Mouse (Mus musculus) heart, embryonic 16.5 days (tissue): ENCODE measurements around the gene Tex38. TPM values are rescaled to one million over a fixed set of nuclear protein-coding genes. Genes with fewer than 3 reads are reported as not detected.

Experiments used
- ATAC-seq: fragments of 200-750 bp; cut with Nextera tagmentation; replicated peaks from 2 replicates; pipeline ENCODE4 v1.8.0; 2017; ENCODE audit warnings: moderate number of reproducible peaks; ENCODE audit not compliant: insufficient read depth, low FRiP score; ENCODE audit errors: extremely low read depth
- H3K27ac ChIP-seq: fragments of 300-500 bp; sonication (generic); 2 replicates; pipeline ENCODE4 v1.5.1; 2014; ENCODE audit warnings: mild to moderate bottlenecking, low read length, control low read depth, moderate library complexity
- H3K27me3 ChIP-seq: fragments of 300-500 bp; sonication (generic); 2 replicates; pipeline ENCODE4 v1.6.1; 2014; ENCODE audit warnings: low read length, mixed read lengths; ENCODE audit not compliant: control insufficient read depth, insufficient read depth
- H3K36me3 ChIP-seq: fragments of 300-500 bp; sonication (generic); 2 replicates; pipeline ENCODE4 v1.6.1; 2014; ENCODE audit not compliant: control insufficient read depth, insufficient read depth
- H3K4me1 ChIP-seq: fragments of 300-500 bp; sonication (generic); 2 replicates; pipeline ENCODE4 v1.6.1; 2014; ENCODE audit warnings: low read length, mixed read lengths; ENCODE audit not compliant: control insufficient read depth, insufficient read depth
- H3K4me2 ChIP-seq: fragments of 300-500 bp; sonication (generic); 2 replicates; pipeline ENCODE4 v1.6.1; 2014; ENCODE audit warnings: low read depth, mild to moderate bottlenecking, control low read depth, low read length
- H3K4me3 ChIP-seq: fragments of 300-500 bp; sonication (generic); 2 replicates; pipeline ENCODE4 v1.5.1; 2014; ENCODE audit warnings: mild to moderate bottlenecking, control low read depth, low read length
- H3K9ac ChIP-seq: fragments of 300-500 bp; sonication (generic); 2 replicates; pipeline ENCODE4 v1.6.1; 2014; ENCODE audit warnings: low read length, control low read depth
- H3K9me3 ChIP-seq: fragments of 300-500 bp; sonication (generic); replicated peaks from 2 replicates; pipeline ENCODE4 v1.6.1; 2016; ENCODE audit warnings: low read length; ENCODE audit not compliant: control insufficient read depth
- WGBS: fragments of 180-500 bp; shearing (Covaris S2); extraction: QIAGEN DNeasy Blood & Tissue Kit; methylation state at CpG from one replicate; pipeline ENCODE4 v1.1.7; 2014; 5-methylcytosine and 5-hydroxymethylcytosine counted together
- polyA plus RNA-seq: library from polyadenylated mRNA; unstranded; fragments of >200 nt; fragmentation: Nextera tagmentation; extraction: Ambion mirVana; gene quantifications from 2 replicates; pipeline ENCODE4 v1.2.1, GENCODE M21; 2015

Tex38 gene
- polyA plus RNA-seq, 1 experiment from 2014 or later, result not detected

DNA sequence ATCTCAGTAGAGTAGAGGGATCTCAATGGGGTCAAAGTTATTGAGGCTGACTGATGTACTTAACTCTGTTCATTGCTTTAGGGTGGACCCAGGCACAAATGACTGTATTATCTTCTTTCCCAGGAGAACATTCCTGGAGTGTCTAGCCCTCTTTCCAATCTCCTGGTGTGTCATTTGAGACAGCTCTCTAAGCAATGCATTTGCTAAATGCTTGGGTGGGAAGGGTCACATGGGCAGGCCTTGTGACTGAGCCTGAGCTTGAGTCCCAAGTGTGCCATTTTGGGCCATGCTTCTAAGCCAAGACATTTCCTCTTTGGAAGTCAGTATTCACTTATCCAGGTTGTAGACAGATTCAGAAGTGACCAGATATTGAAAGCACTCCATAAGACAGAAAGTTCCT is 40.6 kb upstream of the Tex38 start:
- Histone ChIP-seq H3K36me3 (peaks cover 11% of the 10 kb centered on the region), H3K4me1 (peaks cover 31% of the 10 kb centered on the region), H3K4me2 (no peak overlapping the region), H3K4me3 (no peak overlapping the region), H3K27ac (peak overlapping the region; percentile 11; the same call in 1 of the 2 replicates), H3K27me3 (no peaks in the 10 kb centered on the region), H3K9ac (no peak overlapping the region), H3K9me3 (no peaks in the 10 kb centered on the region)
- no peak for ATAC-seq

- Histone ChIP-seq H3K4me1 (peaks cover 31% of the 10 kb centered on the region), H3K36me3 (peaks cover 11% of the 10 kb centered on the region), H3K27ac (no peak overlapping the region), H3K9me3 (no peaks in the 10 kb centered on the region), H3K9ac (no peak overlapping the region), H3K4me2 (no peak overlapping the region), H3K27me3 (no peaks in the 10 kb centered on the region), H3K4me3 (no peak overlapping the region)
- WGBS, result 78% methylated on average over 3 of the region's 3 CpGs
- ATAC-seq, result no peak
These were observed 40.1 kb upstream of the Tex38 start for GRCm38 (mm10) chr4:115820944-115821343.

DNA sequence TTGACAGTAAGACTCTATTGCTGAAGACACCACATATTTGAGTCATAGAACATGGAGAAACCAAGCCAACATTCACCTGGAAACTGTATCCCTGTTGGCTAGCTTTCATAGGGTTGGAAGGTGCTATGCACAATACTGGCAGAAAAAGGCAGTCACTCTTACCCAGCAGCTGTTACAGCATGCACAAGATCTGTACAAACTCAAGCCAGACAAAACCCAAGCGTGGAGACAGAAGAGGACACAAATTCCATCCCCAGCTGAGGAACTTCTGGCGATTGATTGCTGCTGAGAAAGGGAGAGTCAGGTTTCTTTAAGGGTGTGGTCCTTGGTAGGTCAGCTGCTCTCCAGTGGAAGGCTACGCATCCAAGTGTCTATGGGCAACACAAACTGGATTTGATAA is 39.4 kb upstream of the Tex38 start:
- H3K9ac ChIP-seq, result no peak overlapping the region
- H3K36me3 ChIP-seq, result peaks cover 17% of the 10 kb centered on the region
- no peak overlapping the region for H3K4me3 ChIP-seq
- peaks cover 31% of the 10 kb centered on the region for H3K4me1 ChIP-seq
- ATAC-seq, result no peak
- H3K27me3 ChIP-seq, result no peaks in the 10 kb centered on the region
- 65% methylated on average over 3 of the region's 3 CpGs for WGBS
- no peak overlapping the region for H3K4me2 ChIP-seq
- no peaks in the 10 kb centered on the region for H3K9me3 ChIP-seq
- no peak overlapping the region for H3K27ac ChIP-seq

GRCm38 (mm10) chr4:115815606-115816005 is 34.8 kb upstream of the Tex38 start:
- Histone ChIP-seq H3K36me3 (peaks cover 36% of the 10 kb centered on the region), H3K4me1 (no peaks in the 10 kb centered on the region), H3K27ac (no peak overlapping the region), H3K4me3 (no peak overlapping the region), H3K4me2 (no peak overlapping the region), H3K9ac (no peak overlapping the region), H3K27me3 (no peaks in the 10 kb centered on the region), H3K9me3 (no peaks in the 10 kb centered on the region)
- WGBS, result 89% methylated on average over 5 of the region's 5 CpGs
- no peak for ATAC-seq

DNA sequence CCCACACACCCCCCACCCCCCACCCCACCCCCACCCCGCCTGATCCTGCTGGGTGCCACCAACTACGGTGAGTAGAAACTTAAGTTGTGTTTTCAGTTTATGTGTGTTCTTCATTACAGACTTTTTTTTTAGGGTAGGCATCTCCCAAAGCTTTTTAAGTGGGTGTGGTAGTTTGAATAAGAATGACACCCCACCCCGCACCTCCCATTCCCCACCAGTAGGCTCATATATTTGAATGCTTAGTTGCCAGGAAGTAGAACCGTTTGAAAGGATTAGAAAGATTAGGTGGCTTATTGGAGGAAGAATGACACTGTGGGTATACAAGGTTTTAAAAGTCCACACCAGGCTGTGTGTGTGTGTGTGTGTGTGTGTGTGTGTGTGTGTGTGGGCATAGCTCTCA is 31.5 kb upstream of the Tex38 start:
- no peak overlapping the region for H3K27ac ChIP-seq
- H3K4me1 ChIP-seq, result no peaks in the 10 kb centered on the region
- 86% methylated on average over 4 of the region's 4 CpGs for WGBS
- H3K36me3 ChIP-seq, result peaks cover 25% of the 10 kb centered on the region
- no peak overlapping the region for H3K4me3 ChIP-seq
- no peak for ATAC-seq
- no peaks in the 10 kb centered on the region for H3K27me3 ChIP-seq
- no peak overlapping the region for H3K9ac ChIP-seq
- no peak overlapping the region for H3K4me2 ChIP-seq
- no peaks in the 10 kb centered on the region for H3K9me3 ChIP-seq

GRCm38 (mm10) chr4:115799981-115800380 is 19.2 kb upstream of the Tex38 start:
- no peak for ATAC-seq
- Histone ChIP-seq H3K9ac (no peak overlapping the region), H3K36me3 (peaks cover 55% of the 10 kb centered on the region), H3K4me1 (no peaks in the 10 kb centered on the region), H3K27me3 (no peaks in the 10 kb centered on the region), H3K4me3 (no peak overlapping the region), H3K27ac (no peak overlapping the region), H3K4me2 (no peak overlapping the region), H3K9me3 (no peaks in the 10 kb centered on the region)
- WGBS, result 78% methylated on average over 3 of the region's 3 CpGs

DNA sequence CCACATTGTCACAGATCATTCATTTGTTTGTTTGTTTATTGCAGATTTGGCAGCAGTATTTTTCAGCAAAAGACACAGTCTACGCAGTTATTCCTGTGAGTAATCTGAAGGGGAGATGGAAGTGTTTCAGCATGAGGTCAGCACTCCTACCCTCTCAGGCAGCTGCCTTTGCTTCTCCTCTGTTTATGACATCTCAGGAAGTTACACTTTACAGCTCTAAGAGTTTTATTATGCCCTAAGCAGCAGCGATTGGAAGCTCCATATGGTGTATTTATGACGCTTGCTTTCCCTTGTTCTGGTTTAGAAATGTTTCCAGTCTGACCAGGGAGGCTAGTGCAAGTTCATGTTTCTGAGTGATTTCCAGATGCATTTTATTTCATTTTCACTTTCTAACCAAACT is 14.5 kb upstream of the Tex38 start:
- H3K9me3 ChIP-seq, result no peaks in the 10 kb centered on the region
- ATAC-seq, result no peak

DNA sequence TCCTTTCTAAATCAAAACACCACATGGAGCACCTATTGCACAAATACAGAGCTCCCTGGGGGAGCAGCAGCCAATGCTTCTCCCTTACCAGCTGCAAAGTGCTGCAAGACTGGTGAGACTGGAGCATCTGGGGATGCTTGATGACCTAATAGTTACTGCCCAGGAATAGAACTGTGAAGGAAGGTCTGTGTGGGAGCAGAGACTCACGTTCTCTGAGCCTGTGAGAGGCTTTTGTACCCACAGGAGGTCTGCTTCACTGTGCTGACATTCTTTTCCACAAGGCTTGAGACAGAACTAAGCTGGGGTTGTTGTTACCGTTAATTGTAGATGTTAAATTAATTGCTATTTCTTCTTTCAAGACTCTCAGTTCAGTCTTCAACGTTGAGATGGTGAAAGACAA is 10.0 kb upstream of the Tex38 start:
- Histone ChIP-seq H3K36me3 (peaks cover 44% of the 10 kb centered on the region), H3K4me3 (no peak overlapping the region), H3K4me1 (peaks cover 2% of the 10 kb centered on the region), H3K9me3 (no peaks in the 10 kb centered on the region), H3K27me3 (no peaks in the 10 kb centered on the region), H3K4me2 (no peak overlapping the region), H3K27ac (no peak overlapping the region), H3K9ac (no peak overlapping the region)
- WGBS, result 70% methylated on average over 3 of the region's 3 CpGs
- ATAC-seq, result no peak

More for the DNA sequence above, 14.5 kb upstream of the Tex38 start:
- no peak overlapping the region for H3K9ac ChIP-seq
- H3K4me2 ChIP-seq, result no peak overlapping the region
- H3K27me3 ChIP-seq, result no peaks in the 10 kb centered on the region
- H3K36me3 ChIP-seq, result peaks cover 63% of the 10 kb centered on the region
- H3K4me1 ChIP-seq, result no peaks in the 10 kb centered on the region
- H3K4me3 ChIP-seq, result no peak overlapping the region
- H3K27ac ChIP-seq, result no peak overlapping the region
- WGBS, result 79% methylated on average over 3 of the region's 3 CpGs

DNA sequence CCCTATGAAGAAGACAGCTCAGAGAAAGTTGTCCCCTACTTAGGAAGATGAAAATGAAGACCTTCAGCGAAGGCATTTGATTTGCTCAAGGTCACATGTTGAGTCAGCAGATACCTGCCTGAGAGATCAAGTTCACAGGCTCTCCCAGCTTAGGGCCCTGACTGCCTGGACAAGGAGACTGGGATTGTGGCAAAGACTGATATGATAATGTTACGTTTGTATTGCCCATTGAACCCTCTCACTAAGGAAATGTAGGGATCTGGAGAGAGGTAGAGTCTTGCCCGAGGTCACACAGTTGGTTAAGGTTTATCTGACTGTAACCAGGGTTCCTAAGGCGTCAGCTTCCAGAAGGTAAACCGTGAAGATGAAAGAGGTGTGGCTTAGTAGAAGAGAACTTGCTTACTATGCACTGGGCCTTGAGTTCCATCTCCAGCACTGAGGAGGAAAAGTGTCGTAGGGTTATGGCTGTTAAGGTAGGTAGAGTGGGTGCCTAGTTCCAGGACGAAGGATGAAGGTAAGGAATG is 4.8 kb upstream of the Tex38 start:
- Histone ChIP-seq H3K9ac (peak overlapping the region; percentile 91), H3K9me3 (no peaks in the 10 kb centered on the region), H3K27ac (peak overlapping the region; percentile 78), H3K27me3 (no peaks in the 10 kb centered on the region), H3K4me3 (peak overlapping the region; percentile 72), H3K36me3 (peaks cover 11% of the 10 kb centered on the region), H3K4me1 (peaks cover 4% of the 10 kb centered on the region), H3K4me2 (peak overlapping the region; percentile 93)
- ATAC-seq, result peak; percentile 15; the same call in 1 of the 2 replicates
- 42% methylated on average over 7 of the region's 7 CpGs for WGBS
